Mouse (Mus musculus) neural tube, embryonic 15.5 days (tissue): ENCODE measurements around the gene Ptpn3. TPM values are rescaled to one million over a fixed set of nuclear protein-coding genes. Genes with fewer than 3 reads are reported as not detected.

Experiments
- ATAC-seq: fragments of 200-750 bp; cut with Nextera tagmentation; 2 replicates; pipeline ENCODE4 v1.8.0; 2017; ENCODE audit warnings: mild to moderate bottlenecking, moderate TSS enrichment, moderate library complexity; ENCODE audit not compliant: low FRiP score
- H3K27ac ChIP-seq: fragments of 300-500 bp; sonication (generic); replicated peaks from 2 replicates; pipeline ENCODE4 v1.5.1; 2015; ENCODE audit warnings: mild to moderate bottlenecking, inconsistent platforms
- H3K27me3 ChIP-seq: fragments of 300-500 bp; sonication (generic); replicated peaks from 2 replicates; pipeline ENCODE4 v1.6.1; 2015; ENCODE audit warnings: inconsistent platforms
- H3K36me3 ChIP-seq: fragments of 300-500 bp; sonication (generic); 2 replicates; pipeline ENCODE4 v1.6.1; 2015; ENCODE audit warnings: inconsistent platforms
- H3K4me1 ChIP-seq: fragments of 300-500 bp; sonication (generic); 2 replicates; pipeline ENCODE4 v1.6.1; 2015; ENCODE audit warnings: inconsistent platforms
- H3K4me2 ChIP-seq: fragments of 300-500 bp; sonication (generic); 2 replicates; pipeline ENCODE4 v1.6.1; 2015; ENCODE audit warnings: inconsistent platforms, mild to moderate bottlenecking, moderate library complexity
- H3K4me3 ChIP-seq: fragments of 300-500 bp; sonication (generic); replicated peaks from 2 replicates; pipeline ENCODE4 v1.5.1; 2015; ENCODE audit warnings: mild to moderate bottlenecking, inconsistent platforms
- H3K9ac ChIP-seq: fragments of 300-500 bp; sonication (generic); replicated peaks from 2 replicates; pipeline ENCODE4 v1.6.1; 2015; ENCODE audit warnings: mild to moderate bottlenecking, inconsistent platforms
- H3K9me3 ChIP-seq: fragments of 300-500 bp; sonication (generic); replicated peaks from 2 replicates; pipeline ENCODE4 v1.6.1; 2016; ENCODE audit warnings: inconsistent platforms
- WGBS: fragments of 180-500 bp; shearing (Covaris S2); methylation state at CpG from one replicate; pipeline ENCODE4 v1.1.7; 2015; ENCODE audit warnings: mixed read lengths; 5-methylcytosine and 5-hydroxymethylcytosine counted together
- polyA plus RNA-seq: library from polyadenylated mRNA; unstranded; fragments of >200 nt; fragmentation: Nextera tagmentation; extraction: Ambion mirVana; gene quantifications from 2 replicates; pipeline ENCODE4 v1.2.1, GENCODE M21; 2015

The Ptpn3 gene
- polyA plus RNA-seq, 1 experiment from 2014 or later, result 3.9 TPM

DNA sequence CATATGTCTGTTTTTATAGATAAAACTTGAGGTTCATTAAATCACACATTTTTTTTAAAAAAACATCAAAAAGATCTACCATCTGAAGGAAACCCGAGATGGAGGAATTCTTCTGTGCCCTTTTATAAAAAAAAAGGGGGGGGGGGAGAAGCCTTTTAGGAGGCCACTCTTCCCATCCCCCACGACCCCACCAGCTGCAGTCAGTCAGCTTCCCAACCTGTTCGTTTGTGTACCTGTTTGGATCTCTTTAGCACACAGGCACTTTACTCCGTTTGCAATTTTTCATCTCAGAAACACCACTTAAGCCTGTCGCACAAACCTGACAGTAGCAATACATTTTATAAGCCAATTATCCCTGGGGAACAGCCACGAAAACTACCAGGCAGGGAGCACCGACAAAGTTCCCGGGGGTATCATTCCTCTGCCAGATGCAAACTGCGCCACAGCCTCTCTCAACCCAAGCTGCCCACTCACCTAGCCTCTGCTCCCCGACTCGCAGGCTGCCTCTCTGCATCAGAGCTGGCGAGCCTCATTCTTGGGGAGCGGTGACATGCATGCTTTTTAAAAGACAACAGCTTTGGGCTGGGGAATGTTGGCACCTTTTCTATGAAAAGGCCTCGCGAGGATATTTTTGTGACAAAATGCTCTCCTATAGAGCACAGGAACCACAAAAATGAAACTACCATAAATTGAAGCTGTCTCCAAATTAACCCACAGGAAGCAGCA is 160.5 kb downstream of the Ptpn3 start:
- Histone ChIP-seq H3K4me2 (peak overlapping the region; percentile 88), H3K36me3 (no peaks in the 10 kb centered on the region), H3K4me1 (peaks cover 43% of the 10 kb centered on the region), H3K9ac (peak overlapping the region; percentile 87), H3K27me3 (peaks cover 16% of the 10 kb centered on the region; the same call in 1 of the 2 replicates), H3K4me3 (peak overlapping the region; percentile 68), H3K27ac (no peak overlapping the region), H3K9me3 (no peaks in the 10 kb centered on the region)
- ATAC-seq, result no peak
- WGBS, result 13% methylated on average over 15 of the region's 15 CpGs

Other genes starting within 250 kb of the Ptpn3 start
- 4.5 and 6.5 TPM in 2 replicates for gene Epb41l4b, start 158.4 kb downstream of the Ptpn3 start, polyA plus RNA-seq
- 13.6 and 16.9 TPM in 2 replicates for gene Palm2, start 132.4 kb upstream of the Ptpn3 start, polyA plus RNA-seq